Mouse (Mus musculus): Measurements from ENCODE around the gene Atf7ip. TPM values are rescaled to one million over a fixed set of nuclear protein-coding genes. Genes with fewer than 3 reads are reported as not detected.

Gene Atf7ip
- polyA plus RNA-seq, 1 experiment, result 15.4 TPM

DNA sequence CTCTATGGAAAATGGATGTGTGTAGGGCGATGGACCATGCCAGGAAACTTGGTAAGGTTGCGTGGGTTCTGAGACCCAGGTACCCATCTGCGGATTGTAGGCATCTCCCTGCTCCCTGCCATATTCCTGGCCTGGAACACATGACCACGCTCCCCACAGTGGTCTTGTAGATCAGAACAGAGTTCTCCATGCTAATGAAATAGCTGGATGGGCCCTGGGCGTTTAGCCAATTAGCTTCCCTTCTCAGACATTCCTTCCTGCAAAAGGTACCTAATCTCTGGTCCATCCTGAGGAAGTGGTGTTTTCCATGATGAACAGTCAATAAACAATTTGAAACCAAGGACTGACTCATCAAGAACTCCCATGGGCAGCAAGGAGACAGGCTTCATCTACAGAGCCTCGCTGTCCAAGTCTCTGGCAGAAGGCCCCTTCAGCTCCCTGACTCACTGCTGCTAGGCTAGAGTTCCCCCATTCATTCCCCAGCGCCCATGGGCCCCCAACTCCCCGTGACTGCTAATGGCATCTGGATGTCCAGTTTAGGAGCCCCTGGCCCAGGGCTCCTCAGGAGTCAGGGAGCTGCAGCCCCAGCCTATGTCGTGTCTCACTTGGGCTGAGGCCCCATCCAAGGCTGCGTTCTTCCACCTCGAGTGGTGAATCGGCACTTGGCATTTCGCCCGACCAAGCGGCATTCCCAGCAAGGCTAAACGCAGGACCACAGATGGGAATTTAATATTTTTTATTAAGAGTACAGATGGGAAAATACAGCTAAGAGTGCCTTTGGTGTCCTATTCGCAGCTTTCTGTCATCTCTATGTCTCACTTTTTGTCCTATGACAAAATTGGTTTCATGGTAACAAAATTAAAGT is 105.6 kb downstream of the Atf7ip start:
- Histone ChIP-seq H3K4me3 (ENCODE audit: insufficient read depth, low read depth, low read length) (no peak overlapping the region), H3K27ac (replicated peaks; ENCODE audit: low read depth, low read length) (no peak overlapping the region), H3K4me1 (ENCODE audit: control insufficient read depth, insufficient read depth, insufficient read length, low read length) (no peaks in the 10 kb centered on the region)

GRCm38 (mm10) chr6:136612312-136612711 is 106.3 kb downstream of the Atf7ip start:
- no peaks in the 10 kb centered on the region for H3K4me1 ChIP-seq (ENCODE audit: control insufficient read depth, insufficient read depth, insufficient read length, low read length)
- no peak overlapping the region for H3K27ac ChIP-seq (replicated peaks; ENCODE audit: low read depth, low read length)
- H3K4me3 ChIP-seq (ENCODE audit: insufficient read depth, low read depth, low read length), result no peak overlapping the region

DNA sequence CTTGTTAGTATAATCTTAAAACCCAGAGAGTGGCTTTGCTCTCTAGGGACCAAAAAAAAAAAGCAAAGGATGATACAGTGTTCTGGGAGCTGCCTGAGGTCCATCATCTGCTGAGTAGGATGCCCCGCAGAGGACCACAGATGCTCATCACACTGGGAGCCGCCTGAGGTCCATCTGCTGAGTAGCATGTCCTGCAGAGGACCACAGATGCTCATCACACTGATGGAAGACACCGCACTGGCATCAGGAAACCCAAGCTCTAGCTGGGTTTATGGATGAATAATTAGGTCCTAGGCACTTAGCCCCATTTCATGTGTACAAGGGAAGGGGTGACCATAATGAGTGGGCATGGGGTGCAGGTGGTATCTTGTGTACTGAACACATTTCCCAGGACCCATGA is 108.2 kb downstream of the Atf7ip start:
- Histone ChIP-seq H3K4me3 (ENCODE audit: insufficient read depth, low read depth, low read length) (no peak overlapping the region), H3K27ac (replicated peaks; ENCODE audit: low read depth, low read length) (no peak overlapping the region), H3K4me1 (ENCODE audit: control insufficient read depth, insufficient read depth, insufficient read length, low read length) (no peaks in the 10 kb centered on the region)

DNA sequence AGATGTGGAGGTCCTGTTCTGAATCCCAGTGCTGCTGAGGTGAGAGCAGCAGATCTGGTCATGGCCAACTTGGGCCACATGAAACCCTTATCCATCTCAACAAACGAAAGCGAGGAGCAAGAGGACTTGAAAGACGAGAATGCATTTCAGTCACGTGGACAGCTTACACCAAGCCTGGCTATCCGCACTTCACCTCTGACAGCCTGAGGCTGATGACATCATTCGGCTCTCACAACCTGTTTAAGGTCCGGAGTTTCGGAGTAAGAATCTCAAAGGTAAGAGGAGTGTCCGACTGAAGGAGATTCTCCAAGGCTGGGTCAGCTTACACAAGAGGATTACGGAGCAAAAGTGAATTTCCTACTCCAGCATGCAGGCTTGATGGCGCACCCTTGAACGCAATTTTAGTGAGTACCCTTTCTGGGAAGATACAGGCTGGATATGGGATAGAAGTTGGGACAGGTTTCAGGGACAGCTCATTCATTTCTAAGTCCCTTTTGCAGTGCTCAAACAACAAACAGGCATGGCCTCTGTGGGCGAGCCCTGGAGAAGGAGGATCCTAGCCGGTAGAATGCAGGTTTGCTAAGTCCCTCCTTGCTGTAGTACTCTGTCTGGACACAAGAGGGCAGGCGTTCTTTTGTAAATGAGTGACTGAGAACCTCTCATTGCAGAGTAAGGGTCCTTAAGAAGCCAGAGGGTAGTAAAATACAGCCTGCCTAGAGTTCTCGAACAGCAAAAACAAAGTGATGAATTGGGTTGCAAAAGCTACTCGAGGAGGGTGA is 114.6 kb downstream of the Atf7ip start:
- no peak overlapping the region for H3K4me3 ChIP-seq (ENCODE audit: insufficient read depth, low read depth, low read length)
- no peaks in the 10 kb centered on the region for H3K4me1 ChIP-seq (ENCODE audit: control insufficient read depth, insufficient read depth, insufficient read length, low read length)
- no peak overlapping the region for H3K27ac ChIP-seq (replicated peaks; ENCODE audit: low read depth, low read length)

DNA sequence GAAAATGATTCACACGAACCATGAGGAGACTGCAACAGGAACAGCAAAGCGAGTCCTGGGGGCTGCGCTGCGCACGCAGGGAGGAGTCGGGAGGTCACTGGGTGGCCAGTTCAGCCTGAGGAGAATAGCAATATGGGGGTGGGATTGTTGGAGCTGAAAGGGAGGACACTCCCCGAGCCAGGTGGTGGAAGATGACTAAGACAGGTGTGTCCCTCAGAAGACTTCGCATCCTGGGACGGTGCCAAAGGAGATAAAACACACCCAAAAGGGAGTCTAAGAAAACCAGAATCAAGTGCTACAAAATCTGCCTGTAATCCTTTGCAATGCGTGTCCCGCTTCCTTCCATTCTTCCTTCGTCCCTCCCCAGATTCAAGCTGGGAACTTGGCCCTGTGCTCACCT is 119.5 kb downstream of the Atf7ip start:
- Histone ChIP-seq H3K27ac (replicated peaks; ENCODE audit: low read depth, low read length) (no peak overlapping the region), H3K4me3 (ENCODE audit: insufficient read depth, low read depth, low read length) (no peak overlapping the region), H3K4me1 (ENCODE audit: control insufficient read depth, insufficient read depth, insufficient read length, low read length) (no peaks in the 10 kb centered on the region)

- Histone ChIP-seq H3K4me3 (ENCODE audit: insufficient read depth, low read depth, low read length) (no peak overlapping the region), H3K27ac (replicated peaks; ENCODE audit: low read depth, low read length) (no peak overlapping the region), H3K4me1 (ENCODE audit: control insufficient read depth, insufficient read depth, insufficient read length, low read length) (no peaks in the 10 kb centered on the region)
Measured at GRCm38 (mm10) chr6:136629639-136630038, 123.7 kb downstream of the Atf7ip start.

DNA sequence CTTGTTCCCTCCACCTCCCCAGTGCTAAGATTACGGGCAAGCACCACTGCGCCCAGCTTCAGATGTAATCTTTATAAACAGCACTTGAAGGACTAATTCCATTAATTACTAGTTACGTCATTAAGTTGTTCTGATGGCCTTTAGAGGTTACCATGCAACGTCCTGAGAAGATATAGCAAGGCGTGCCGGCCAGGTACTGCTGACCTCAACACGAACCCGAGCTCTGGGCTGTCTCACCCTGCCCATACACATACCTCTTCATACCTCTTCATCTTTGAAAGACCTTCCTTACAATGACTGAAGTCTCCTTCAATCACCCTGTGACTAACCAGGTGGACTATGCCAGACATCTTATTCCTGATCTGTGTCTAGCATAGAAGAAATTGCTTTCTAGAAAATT is 125.6 kb downstream of the Atf7ip start:
- H3K4me3 ChIP-seq (ENCODE audit: insufficient read depth, low read depth, low read length), result no peak overlapping the region
- no peaks in the 10 kb centered on the region for H3K4me1 ChIP-seq (ENCODE audit: control insufficient read depth, insufficient read depth, insufficient read length, low read length)
- no peak overlapping the region for H3K27ac ChIP-seq (replicated peaks; ENCODE audit: low read depth, low read length)

- Histone ChIP-seq H3K4me3 (ENCODE audit: insufficient read depth, low read depth, low read length) (no peak overlapping the region), H3K27ac (replicated peaks; ENCODE audit: low read depth, low read length) (no peak overlapping the region), H3K4me1 (ENCODE audit: control insufficient read depth, insufficient read depth, insufficient read length, low read length) (no peaks in the 10 kb centered on the region)
Measured at GRCm38 (mm10) chr6:136631945-136632534, 126.1 kb downstream of the Atf7ip start.

DNA sequence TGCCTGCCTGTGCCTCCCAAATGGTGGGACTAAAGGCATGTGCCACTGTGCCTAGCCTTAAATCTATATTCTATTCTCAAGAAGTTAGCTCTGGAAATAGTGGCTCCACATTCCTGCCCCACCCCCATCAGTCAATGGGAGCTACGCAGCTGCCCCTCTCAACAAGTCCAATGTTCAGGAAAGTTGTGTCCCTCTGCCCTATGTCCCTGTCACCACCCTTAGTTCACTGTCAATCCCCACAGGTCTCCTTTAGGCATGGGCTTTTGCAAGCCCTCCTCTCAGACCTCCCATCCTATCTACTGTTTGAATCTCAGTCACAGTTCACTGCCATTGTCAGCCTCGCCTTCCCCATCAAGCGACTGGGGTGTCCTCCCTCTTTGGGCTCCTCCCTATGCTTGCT is 127.2 kb downstream of the Atf7ip start:
- Histone ChIP-seq H3K4me1 (ENCODE audit: control insufficient read depth, insufficient read depth, insufficient read length, low read length) (no peaks in the 10 kb centered on the region), H3K27ac (replicated peaks; ENCODE audit: low read depth, low read length) (no peak overlapping the region), H3K4me3 (ENCODE audit: insufficient read depth, low read depth, low read length) (no peak overlapping the region)

DNA sequence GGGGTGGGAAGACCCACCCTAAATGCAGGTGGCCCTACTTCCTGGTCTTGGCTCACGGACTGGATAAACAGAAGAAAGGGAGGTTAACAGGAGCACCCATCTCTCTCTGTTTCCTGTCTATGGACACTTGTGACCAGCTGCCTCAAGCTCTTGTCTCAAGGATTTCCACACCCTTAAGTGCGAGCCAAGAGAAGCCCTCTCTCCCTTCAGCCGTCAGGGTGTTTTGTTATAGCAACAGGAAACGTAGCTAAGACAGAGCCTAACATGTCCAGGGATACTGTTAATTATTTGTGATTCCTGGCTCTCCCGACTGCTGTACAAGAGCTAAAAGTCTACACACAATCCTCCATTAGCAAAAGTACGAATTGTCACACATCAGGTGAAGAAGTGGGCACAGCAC is 127.8 kb downstream of the Atf7ip start:
- Histone ChIP-seq H3K4me1 (ENCODE audit: control insufficient read depth, insufficient read depth, insufficient read length, low read length) (no peaks in the 10 kb centered on the region), H3K4me3 (ENCODE audit: insufficient read depth, low read depth, low read length) (no peak overlapping the region), H3K27ac (replicated peaks; ENCODE audit: low read depth, low read length) (no peak overlapping the region)

DNA sequence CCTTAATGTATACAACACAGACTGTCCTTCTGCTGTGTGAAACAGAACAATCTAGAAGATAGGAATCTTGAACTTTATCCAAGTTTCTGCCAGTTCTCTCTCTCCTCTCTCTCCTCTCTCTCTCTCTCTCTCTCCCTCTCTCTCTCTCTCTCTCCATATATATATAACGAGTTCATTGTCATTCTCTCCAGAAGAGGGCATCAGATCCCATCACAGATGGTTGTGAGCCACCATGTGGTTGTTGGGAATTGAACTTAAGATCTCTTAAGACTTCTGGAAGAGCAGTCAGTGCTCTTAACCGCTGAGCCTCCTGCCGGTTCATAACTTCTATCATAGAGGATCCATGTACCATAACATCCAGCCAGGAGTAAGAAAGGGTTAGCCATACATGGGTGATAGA is 129.0 kb downstream of the Atf7ip start:
- Histone ChIP-seq H3K4me3 (ENCODE audit: insufficient read depth, low read depth, low read length) (no peak overlapping the region), H3K4me1 (ENCODE audit: control insufficient read depth, insufficient read depth, insufficient read length, low read length) (no peaks in the 10 kb centered on the region), H3K27ac (replicated peaks; ENCODE audit: low read depth, low read length) (no peak overlapping the region)

DNA sequence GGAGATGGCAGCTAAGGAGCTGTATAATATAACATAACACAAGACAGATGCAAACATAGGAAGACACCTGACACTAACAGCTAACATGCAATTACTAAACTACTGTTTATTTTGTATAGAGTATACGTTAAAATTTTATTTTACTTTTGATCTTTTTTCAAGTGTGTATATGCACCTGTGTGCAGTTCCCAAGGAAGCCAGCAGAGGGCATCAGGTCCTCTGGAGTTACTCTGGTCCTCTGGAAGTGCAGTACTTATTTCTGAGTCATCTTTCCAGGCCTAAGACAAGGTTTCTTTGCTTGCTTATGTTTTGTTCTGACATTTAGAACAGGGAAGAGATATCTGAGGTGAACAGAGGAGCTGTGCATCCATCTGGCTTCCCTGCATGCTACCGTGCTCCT is 138.2 kb downstream of the Atf7ip start:
- Histone ChIP-seq H3K4me1 (ENCODE audit: control insufficient read depth, insufficient read depth, insufficient read length, low read length) (no peaks in the 10 kb centered on the region), H3K27ac (replicated peaks; ENCODE audit: low read depth, low read length) (no peak overlapping the region), H3K4me3 (ENCODE audit: insufficient read depth, low read depth, low read length) (no peak overlapping the region)

- Histone ChIP-seq H3K4me3 (ENCODE audit: insufficient read depth, low read depth, low read length) (no peak overlapping the region), H3K4me1 (ENCODE audit: control insufficient read depth, insufficient read depth, insufficient read length, low read length) (no peaks in the 10 kb centered on the region), H3K27ac (replicated peaks; ENCODE audit: low read depth, low read length) (no peak overlapping the region)
Measured at GRCm38 (mm10) chr6:136645754-136646153, 139.8 kb downstream of the Atf7ip start.

- Histone ChIP-seq H3K4me3 (ENCODE audit: insufficient read depth, low read depth, low read length) (no peak overlapping the region), H3K4me1 (ENCODE audit: control insufficient read depth, insufficient read depth, insufficient read length, low read length) (no peaks in the 10 kb centered on the region), H3K27ac (replicated peaks; ENCODE audit: low read depth, low read length) (no peak overlapping the region)
Measured at GRCm38 (mm10) chr6:136646207-136646606, 140.2 kb downstream of the Atf7ip start.

GRCm38 (mm10) chr6:136647455-136647861 is 141.5 kb downstream of the Atf7ip start:
- H3K4me1 ChIP-seq (ENCODE audit: control insufficient read depth, insufficient read depth, insufficient read length, low read length), result no peaks in the 10 kb centered on the region
- H3K4me3 ChIP-seq (ENCODE audit: insufficient read depth, low read depth, low read length), result no peak overlapping the region
- H3K27ac ChIP-seq (replicated peaks; ENCODE audit: low read depth, low read length), result no peak overlapping the region

Measured in brown adipose tissue, adult 24 weeks (tissue).